Mouse (Mus musculus) myocyte (in vitro differentiated cells): ENCODE data around the gene Napepld. TPM values are rescaled to one million over a fixed set of nuclear protein-coding genes. Genes with fewer than 3 reads are reported as not detected.

Experiments used
- H3K27me3 ChIP-seq: one replicate; pipeline ENCODE4 v1.6.1; 2011; ENCODE audit not compliant: control insufficient read depth, insufficient read depth, insufficient read length
- H3K36me3 ChIP-seq: one replicate; pipeline ENCODE4 v1.6.1; 2011; ENCODE audit not compliant: control insufficient read depth, insufficient read depth
- H3K4me2 ChIP-seq: one replicate; pipeline ENCODE4 v1.6.1; 2011; ENCODE audit warnings: low read depth, control low read depth
- H3K4me3 ChIP-seq: one replicate; pipeline ENCODE4 v1.5.1; 2011; ENCODE audit warnings: mild to moderate bottlenecking, control low read depth, moderate library complexity
- H3K79me2 ChIP-seq: one replicate; pipeline ENCODE4 v1.6.1; 2011; ENCODE audit not compliant: control insufficient read depth, insufficient read depth
- H3ac ChIP-seq: one replicate; pipeline ENCODE4 v1.6.1; 2011; ENCODE audit not compliant: control insufficient read depth, insufficient read length
- CEBPB ChIP-seq: IDR thresholded peaks from 2 replicates; pipeline ENCODE4 v1.6.1; 2011; ENCODE audit warnings: mild to moderate bottlenecking, moderate library complexity; ENCODE audit not compliant: poor library complexity, insufficient read depth, severe bottlenecking
- E2F4 ChIP-seq: IDR thresholded peaks from one replicate; pipeline ENCODE4 v1.6.1; 2011; ENCODE audit warnings: mild to moderate bottlenecking, control low read depth, moderate library complexity; ENCODE audit not compliant: insufficient read depth
- MAX ChIP-seq: IDR thresholded peaks from one replicate; pipeline ENCODE4 v1.6.1; 2011; ENCODE audit warnings: low read depth, mild to moderate bottlenecking, control low read depth
- MYOD1 ChIP-seq, 3 experiments: IDR thresholded peaks; one replicate each; pipeline ENCODE4 v1.6.1; 2011; ENCODE audit warnings: control low read depth in 2 of 3, low read depth in 2 of 3, mild to moderate bottlenecking in 2 of 3, moderate library complexity in 1 of 3; ENCODE audit not compliant: insufficient read length in 2 of 3, control insufficient read depth in 1 of 3
- MYOG ChIP-seq, 3 experiments: IDR thresholded peaks; one replicate each; pipeline ENCODE4 v1.6.1; 2011; ENCODE audit warnings: control low read depth in 2 of 3, low read depth in 2 of 3, mild to moderate bottlenecking in 2 of 3; ENCODE audit not compliant: insufficient read length in 2 of 3, control insufficient read depth in 1 of 3, insufficient read depth in 1 of 3
- POLR2A ChIP-seq: IDR thresholded peaks from one replicate; pipeline ENCODE4 v1.6.1; 2011; ENCODE audit warnings: low read depth, mild to moderate bottlenecking, control low read depth, moderate library complexity; ENCODE audit not compliant: insufficient read length
- POLR2AphosphoS2 ChIP-seq: IDR thresholded peaks from one replicate; pipeline ENCODE4 v1.6.1; 2011; ENCODE audit warnings: low read depth, control low read depth; ENCODE audit not compliant: insufficient read length
- REST ChIP-seq: IDR thresholded peaks from one replicate; pipeline ENCODE4 v1.6.1; 2011; ENCODE audit warnings: mild to moderate bottlenecking, control low read depth, moderate library complexity; ENCODE audit not compliant: insufficient read depth, insufficient read length
- SRF ChIP-seq: IDR thresholded peaks from one replicate; pipeline ENCODE4 v1.6.1; 2011; ENCODE audit warnings: low read depth; ENCODE audit not compliant: control insufficient read depth, insufficient read length
- TCF12 ChIP-seq: IDR thresholded peaks from one replicate; pipeline ENCODE4 v1.6.1; 2011; ENCODE audit warnings: mild to moderate bottlenecking, control low read depth; ENCODE audit not compliant: poor library complexity, insufficient read depth, severe bottlenecking
- TCF3 ChIP-seq: IDR thresholded peaks from one replicate; pipeline ENCODE4 v1.6.1; 2011; ENCODE audit warnings: low read depth, control low read depth; ENCODE audit not compliant: insufficient read length
- USF1 ChIP-seq: IDR thresholded peaks from one replicate; pipeline ENCODE4 v1.6.1; 2011; ENCODE audit warnings: low read depth, mild to moderate bottlenecking, control low read depth, moderate library complexity
- polyA plus RNA-seq: library from polyadenylated mRNA; unstranded; fragments of >200 nt; fragmentation: generic; extraction: Trizol; gene quantifications from one replicate; pipeline ENCODE4 v1.2.1, GENCODE M21; 2012; ENCODE audit warnings: missing spikeins

Napepld gene
- polyA plus RNA-seq, 1 experiment, result 0.66 TPM

DNA sequence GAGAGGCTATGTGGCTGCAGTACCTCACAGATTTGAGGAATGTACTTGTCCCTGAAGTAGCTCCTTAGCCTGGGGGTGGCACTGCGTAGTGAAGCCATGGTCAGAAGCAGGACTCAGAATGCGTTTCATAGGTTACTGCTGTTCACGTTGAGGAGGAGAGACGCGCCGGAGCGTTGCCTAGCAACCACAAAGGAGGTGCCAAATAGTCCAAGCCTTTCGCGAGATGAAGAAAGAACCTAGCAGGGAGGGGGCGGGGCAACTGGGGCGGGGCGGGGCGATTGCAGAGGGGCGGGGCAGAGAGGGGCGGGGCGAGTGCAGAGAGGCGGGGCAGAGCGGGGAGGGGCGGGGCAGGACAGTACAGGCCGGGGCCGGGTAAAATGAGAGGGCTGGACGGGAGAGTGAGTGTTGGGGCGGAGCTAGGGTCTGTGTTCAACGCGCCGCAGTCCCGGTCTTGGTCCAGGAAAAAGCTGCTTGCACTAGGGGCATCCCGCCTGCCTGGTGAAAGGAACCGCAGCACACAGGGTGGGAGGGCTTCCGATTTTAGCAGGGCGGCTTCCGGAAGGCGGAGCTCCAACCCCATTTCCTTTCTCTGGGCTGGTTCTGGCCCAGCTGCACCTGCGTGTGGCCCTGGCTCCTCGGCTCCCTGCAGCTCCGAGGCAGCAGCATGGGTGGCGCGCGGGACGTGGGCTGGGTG, 55.6 kb downstream of the Napepld start, which contains the start of the genes Fbxl13 and Armc10:
Gene Fbxl13 (minus strand): TSS at position 196 of the 694 bp plus-strand sequence.
Gene Armc10 (plus strand): TSS at position 375 of the 694 bp plus-strand sequence.
- Histone ChIP-seq H3K4me3 (peak within 1 kb of the TSS; percentile 50), H3K4me2 (peak within 1 kb of the TSS; percentile 98), H3ac (peak within 1 kb of the TSS; percentile 34), H3K36me3 (peaks cover 6% of the 10 kb centered on the region), H3K79me2 (peaks cover 7% of the 10 kb centered on the region), H3K27me3 (no peaks in the 10 kb centered on the region)
- no peak for TF ChIP-seq CEBPB
- peak; percentile 52 for TF ChIP-seq POLR2A
- TF ChIP-seq E2F4, result no peak
- no peak for TF ChIP-seq MAX
- TF ChIP-seq POLR2AphosphoS2, result no peak
- TF ChIP-seq SRF, result no peak
- TF ChIP-seq MYOG (IDR thresholded peaks at IDR 0.05; ENCODE audit: control insufficient read depth in 1 of 3, insufficient read depth in 1 of 3, insufficient read length in 2 of 3, low read depth in 2 of 3), result peak in 2 of 3 experiments; percentile 10 to 16
- TF ChIP-seq USF1, result no peak

DNA sequence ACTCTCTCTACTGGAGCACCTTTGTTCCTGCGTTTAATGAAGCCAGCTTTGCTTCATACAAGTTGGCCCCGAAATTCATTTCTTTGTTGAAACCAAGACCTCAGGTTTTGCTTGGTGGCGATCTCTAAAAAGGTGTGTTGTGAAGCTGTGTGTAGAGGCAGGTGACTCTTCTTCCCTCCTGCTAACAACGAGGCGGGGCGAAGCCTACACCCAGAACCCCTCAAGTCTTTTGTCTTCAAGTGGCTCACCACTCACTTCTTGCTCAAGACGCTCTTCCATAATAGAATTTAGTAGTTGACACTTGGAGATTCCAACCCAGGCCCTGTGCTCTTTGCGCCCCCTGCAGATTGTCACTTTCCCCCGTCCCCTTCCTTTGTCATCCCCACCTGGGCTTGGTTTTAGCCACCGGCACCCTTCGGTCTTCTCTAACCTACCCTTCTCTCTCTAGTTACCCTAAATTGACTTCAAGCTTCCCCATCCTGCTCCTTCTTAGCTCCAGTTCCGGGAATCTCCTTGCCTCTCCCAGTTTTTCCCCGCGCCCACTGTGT, 56.2 kb downstream of the Napepld start:
- H3K27me3 ChIP-seq, result no peaks in the 10 kb centered on the region
- peaks cover 6% of the 10 kb centered on the region for H3K36me3 ChIP-seq
- H3K79me2 ChIP-seq, result peaks cover 7% of the 10 kb centered on the region
- H3ac ChIP-seq, result no peak overlapping the region
- peak overlapping the region; percentile 50 for H3K4me3 ChIP-seq
- TF ChIP-seq TCF12, result no peak
- no peak for TF ChIP-seq TCF3
- no peak for TF ChIP-seq POLR2AphosphoS2
- no peak for TF ChIP-seq REST
- TF ChIP-seq CEBPB, result no peak
- TF ChIP-seq MAX, result no peak
- no peak for TF ChIP-seq SRF
- TF ChIP-seq POLR2A, result no peak
- TF ChIP-seq MYOG (IDR thresholded peaks at IDR 0.05; ENCODE audit: control insufficient read depth in 1 of 3, insufficient read depth in 1 of 3, insufficient read length in 2 of 3, low read depth in 2 of 3), result no peak
- TF ChIP-seq USF1, result no peak
- no peak for TF ChIP-seq MYOD1 (IDR thresholded peaks at IDR 0.05; ENCODE audit: control insufficient read depth in 1 of 3, insufficient read length in 2 of 3, low read depth in 2 of 3)
- no peak for TF ChIP-seq E2F4
- H3K4me2 ChIP-seq, result peak overlapping the region; percentile 84

- Histone ChIP-seq H3K36me3 (no peaks in the 10 kb centered on the region), H3K4me3 (no peak overlapping the region), H3K4me2 (no peak overlapping the region), H3K79me2 (peaks cover 7% of the 10 kb centered on the region), H3ac (no peak overlapping the region), H3K27me3 (no peaks in the 10 kb centered on the region)
- TF ChIP-seq TCF12 (no peak), SRF (no peak), MAX (no peak), REST (no peak), POLR2A (no peak), POLR2AphosphoS2 (no peak), CEBPB (no peak), E2F4 (no peak), MYOG (IDR thresholded peaks at IDR 0.05; ENCODE audit: control insufficient read depth in 1 of 3, insufficient read depth in 1 of 3, insufficient read length in 2 of 3, low read depth in 2 of 3) (no peak), MYOD1 (IDR thresholded peaks at IDR 0.05; ENCODE audit: control insufficient read depth in 1 of 3, insufficient read length in 2 of 3, low read depth in 2 of 3) (no peak), TCF3 (no peak)
Observed at GRCm38 (mm10) chr5:21643606-21644005, 57.6 kb downstream of the Napepld start.

GRCm38 (mm10) chr5:21640961-21641360, 60.2 kb downstream of the Napepld start:
- Histone ChIP-seq H3K27me3 (no peaks in the 10 kb centered on the region), H3K79me2 (no peaks in the 10 kb centered on the region), H3K4me3 (no peak overlapping the region), H3K36me3 (no peaks in the 10 kb centered on the region), H3K4me2 (no peak overlapping the region), H3ac (no peak overlapping the region)
- TF ChIP-seq TCF3 (no peak), MAX (no peak), SRF (no peak), REST (no peak)

DNA sequence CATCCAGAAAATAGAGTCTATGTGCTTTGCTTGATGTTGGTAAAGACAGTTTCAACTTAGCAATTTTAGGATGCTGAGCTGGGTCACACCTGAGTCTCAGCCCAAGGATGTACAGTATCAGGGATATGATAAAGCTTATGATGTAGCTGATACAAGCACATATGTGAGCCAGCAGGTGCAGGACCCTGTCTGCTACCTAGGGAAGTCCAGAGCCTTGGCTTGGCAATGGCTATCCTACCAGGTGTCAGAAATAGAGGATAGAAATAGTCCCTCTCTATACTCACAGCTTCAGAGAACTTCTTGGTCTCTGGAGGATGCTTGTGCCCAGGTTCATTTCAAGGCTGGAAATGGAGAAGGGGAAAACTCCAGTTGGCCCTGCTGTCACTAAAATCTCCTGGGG, 75.3 kb downstream of the Napepld start:
- no peak overlapping the region for H3K4me2 ChIP-seq
- no peak overlapping the region for H3ac ChIP-seq
- no peaks in the 10 kb centered on the region for H3K36me3 ChIP-seq
- no peak for TF ChIP-seq TCF3
- TF ChIP-seq SRF, result no peak
- TF ChIP-seq MYOD1 (IDR thresholded peaks at IDR 0.05; ENCODE audit: control insufficient read depth in 1 of 3, insufficient read length in 2 of 3, low read depth in 2 of 3), result no peak
- TF ChIP-seq TCF12, result no peak
- no peak for TF ChIP-seq MAX
- TF ChIP-seq MYOG (IDR thresholded peaks at IDR 0.05; ENCODE audit: control insufficient read depth in 1 of 3, insufficient read depth in 1 of 3, insufficient read length in 2 of 3, low read depth in 2 of 3), result no peak
- no peaks in the 10 kb centered on the region for H3K27me3 ChIP-seq
- H3K79me2 ChIP-seq, result no peaks in the 10 kb centered on the region
- no peak overlapping the region for H3K4me3 ChIP-seq
